Mouse (Mus musculus) heart, postnatal 0 days (tissue): ENCODE measurements around the gene Cers6. TPM values are rescaled to one million over a fixed set of nuclear protein-coding genes. Genes with fewer than 3 reads are reported as not detected.

Experiments
- ATAC-seq: fragments of 200-750 bp; cut with Nextera tagmentation; 2 replicates; pipeline ENCODE4 v1.8.0; 2017; ENCODE audit warnings: low read depth, moderate number of reproducible peaks, moderate library complexity; ENCODE audit not compliant: insufficient read depth
- DNase-seq: peaks from one replicate; pipeline ENCODE4 v3.0.0-alpha.2; 2016; ENCODE audit warnings: low spot score
- H3K27ac ChIP-seq: fragments of 300-500 bp; sonication (generic); 2 replicates; pipeline ENCODE4 v1.5.1; 2014; ENCODE audit warnings: low read depth, mild to moderate bottlenecking
- H3K27me3 ChIP-seq: fragments of 300-500 bp; sonication (generic); 2 replicates; pipeline ENCODE4 v1.6.1; 2014; ENCODE audit warnings: low read length, mixed read lengths; ENCODE audit not compliant: control insufficient read depth, insufficient read depth
- H3K36me3 ChIP-seq: fragments of 300-500 bp; sonication (generic); replicated peaks from 2 replicates; pipeline ENCODE4 v1.6.1; 2014; ENCODE audit warnings: low read length, mixed read lengths; ENCODE audit not compliant: control insufficient read depth, insufficient read depth
- H3K4me1 ChIP-seq: fragments of 300-500 bp; sonication (generic); 2 replicates; pipeline ENCODE4 v1.6.1; 2014; ENCODE audit warnings: antibody characterized with exemption; ENCODE audit not compliant: control insufficient read depth, insufficient read depth
- H3K4me2 ChIP-seq: fragments of 300-500 bp; sonication (generic); 2 replicates; pipeline ENCODE4 v1.6.1; 2014; ENCODE audit warnings: low read depth, mild to moderate bottlenecking, low read length, moderate library complexity
- H3K4me3 ChIP-seq: fragments of 300-500 bp; sonication (generic); 2 replicates; pipeline ENCODE4 v1.5.1; 2014; ENCODE audit warnings: low read depth, low read length
- H3K9ac ChIP-seq: fragments of 300-500 bp; sonication (generic); replicated peaks from 2 replicates; pipeline ENCODE4 v1.6.1; 2014; ENCODE audit warnings: low read depth, low read length, mixed read lengths
- H3K9me3 ChIP-seq: fragments of 300-500 bp; sonication (generic); replicated peaks from 2 replicates; pipeline ENCODE4 v1.6.1; 2016; ENCODE audit warnings: low read length; ENCODE audit not compliant: control insufficient read depth
- CTCF ChIP-seq: IDR thresholded peaks from 2 replicates; pipeline ENCODE4 v1.5.1; 2016; ENCODE audit warnings: antibody characterized with exemption, control low read depth, low read depth
- EP300 ChIP-seq: IDR thresholded peaks from 2 replicates; pipeline ENCODE4 v1.6.1; 2016; ENCODE audit warnings: antibody characterized with exemption, low read depth
- WGBS: fragments of 180-500 bp; shearing (Covaris S2); extraction: QIAGEN DNeasy Blood & Tissue Kit; methylation state at CpG from one replicate; pipeline ENCODE4 v1.1.7; 2014; 5-methylcytosine and 5-hydroxymethylcytosine counted together
- polyA plus RNA-seq: library from polyadenylated mRNA; unstranded; fragments of >200 nt; fragmentation: Nextera tagmentation; extraction: Ambion mirVana; gene quantifications from 2 replicates; pipeline ENCODE4 v1.2.1, GENCODE M21; 2015
- total RNA-seq: library from RNA; depleted of rRNA; stranded (reverse); fragments of >200 nt; gene quantifications from 2 replicates; pipeline ENCODE4 v1.2.3, GENCODE M21; 2014; ENCODE audit warnings: low replicate concordance

Gene Cers6
- total and polyA plus RNA-seq, 2 experiments from 2014 or later = 8.5 to 36.0 TPM

DNA sequence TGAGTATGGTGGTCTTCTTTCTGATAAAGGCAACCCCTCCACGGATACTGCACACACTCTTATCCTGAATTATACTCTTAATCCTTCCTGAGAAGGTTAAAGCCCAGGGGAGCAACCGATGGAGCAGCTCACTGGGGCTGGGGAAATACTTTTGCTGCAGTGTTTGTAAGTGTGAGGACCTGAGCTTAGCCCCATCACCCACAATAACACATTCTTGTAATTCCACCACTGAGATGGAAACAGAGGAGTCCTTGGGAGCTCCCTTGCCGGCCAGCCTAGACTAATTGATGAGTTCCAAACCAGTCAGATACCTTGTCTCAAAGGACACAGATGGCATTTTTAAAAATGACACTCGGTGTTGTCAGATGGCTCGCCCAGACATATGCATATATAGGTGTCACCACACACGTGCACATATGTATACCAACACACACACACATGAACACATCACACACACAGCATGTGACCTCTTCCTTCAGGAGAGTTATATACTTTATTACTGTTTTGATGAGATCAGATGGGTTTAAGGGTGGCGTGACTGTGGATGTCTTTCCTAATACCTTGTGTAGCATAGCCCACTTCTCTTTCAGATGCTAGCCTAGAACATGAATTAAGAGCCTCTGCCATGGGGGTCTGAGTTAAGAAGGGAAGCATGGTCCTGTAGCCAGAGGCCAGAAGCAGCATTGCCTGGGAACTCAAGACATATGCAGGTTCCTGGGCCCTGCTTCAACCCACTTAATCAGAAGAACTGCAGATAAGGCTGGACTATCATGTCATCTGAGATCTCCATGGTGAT, 210.4 kb downstream of the Cers6 start:
- Histone ChIP-seq H3K36me3 (no peaks in the 10 kb centered on the region), H3K4me2 (no peak overlapping the region), H3K9me3 (no peaks in the 10 kb centered on the region), H3K9ac (no peak overlapping the region), H3K4me3 (no peak overlapping the region), H3K27me3 (no peaks in the 10 kb centered on the region), H3K4me1 (peaks cover 5% of the 10 kb centered on the region; the same call in 1 of the 2 replicates), H3K27ac (no peak overlapping the region)
- no peak for DNase-seq
- WGBS = 36% methylated on average over 7 of the region's 7 CpGs
- ATAC-seq = peak; percentile 47; the same call in 1 of the 2 replicates
- TF ChIP-seq EP300 (no peak), CTCF (no peak)

DNA sequence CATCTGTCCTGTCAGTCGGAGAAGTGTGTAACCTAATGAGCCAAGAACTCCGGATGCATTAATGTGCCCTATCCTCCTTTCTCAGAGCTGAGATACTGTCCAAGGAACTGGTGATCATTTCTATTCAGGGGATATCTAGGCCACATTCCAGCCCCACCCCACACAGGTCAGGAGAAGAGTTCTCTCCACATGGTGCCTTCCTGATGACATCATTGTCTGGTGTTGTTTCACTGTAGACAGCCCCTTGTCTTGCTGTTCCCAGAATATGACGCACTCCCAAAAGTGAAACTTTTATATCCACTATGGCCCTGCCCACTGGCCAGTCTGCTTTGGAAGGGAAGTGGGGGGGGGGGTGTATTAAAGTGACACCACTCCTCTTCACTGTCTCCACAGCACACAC, 215.9 kb downstream of the Cers6 start:
- TF ChIP-seq EP300 (no peak), CTCF (no peak)
- 0 out of 2 replicates have a peak, but pooled peaks cover 7% of the 10 kb centered on the region for H3K4me1 ChIP-seq
- 39% methylated on average over 3 of the region's 3 CpGs for WGBS
- peak overlapping the region; percentile 23; the same call in 1 of the 2 replicates for H3K4me2 ChIP-seq
- peak; percentile 84 for ATAC-seq
- H3K27me3 ChIP-seq = no peaks in the 10 kb centered on the region
- peak; percentile 74 for DNase-seq
- no peaks in the 10 kb centered on the region for H3K9me3 ChIP-seq
- H3K9ac ChIP-seq = no peak overlapping the region
- no peak overlapping the region; the same call in 1 of the 2 replicates for H3K27ac ChIP-seq
- H3K4me3 ChIP-seq = no peak overlapping the region
- no peaks in the 10 kb centered on the region for H3K36me3 ChIP-seq

- Histone ChIP-seq H3K9me3 (no peaks in the 10 kb centered on the region), H3K27ac (no peak overlapping the region), H3K27me3 (no peaks in the 10 kb centered on the region), H3K9ac (no peak overlapping the region), H3K4me1 (0 out of 2 replicates have a peak, but pooled peaks cover 7% of the 10 kb centered on the region), H3K4me2 (no peak overlapping the region), H3K4me3 (no peak overlapping the region), H3K36me3 (no peaks in the 10 kb centered on the region)
- 59% methylated on average over 1 of the region's 1 CpGs for WGBS
- ATAC-seq (no peak), DNase-seq (no peak)
- no peak for TF ChIP-seq CTCF
- no peak for TF ChIP-seq EP300
These were observed 219.5 kb downstream of the Cers6 start for GRCm38 (mm10) chr2:69080760-69081159.

DNA sequence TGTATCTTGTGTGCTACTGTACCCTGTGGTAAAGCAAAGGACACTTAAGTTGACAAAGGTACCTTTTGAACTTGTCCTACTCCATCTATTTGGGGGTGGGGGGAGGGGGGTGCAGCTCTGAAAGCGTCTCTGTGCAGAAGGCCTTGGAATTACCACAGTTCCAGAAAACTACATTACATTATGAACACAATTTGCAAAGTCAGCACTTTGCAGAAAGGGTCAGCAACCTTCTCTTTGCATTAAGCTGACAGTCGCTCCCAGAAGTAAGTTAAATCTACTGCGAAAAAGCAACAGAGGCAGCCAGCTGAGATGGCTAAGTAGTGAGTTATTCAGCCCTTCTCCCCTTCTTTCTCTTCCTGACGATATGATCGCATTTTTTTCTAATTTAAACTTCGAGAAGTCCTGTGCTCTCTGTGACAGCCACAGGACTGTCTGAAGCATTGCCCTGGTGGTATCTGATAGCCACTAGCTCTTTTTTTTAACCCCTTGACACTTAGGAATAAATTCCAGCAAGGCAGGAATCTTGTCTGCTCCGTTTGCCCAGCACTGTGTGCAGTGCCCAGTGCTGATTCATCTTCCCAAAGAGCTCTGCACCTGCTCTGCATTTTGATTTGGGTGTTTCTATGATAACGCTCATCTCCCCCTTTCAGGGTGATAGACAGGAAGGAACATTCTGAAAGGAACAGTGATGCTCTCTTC, 221.4 kb downstream of the Cers6 start:
- 50% methylated on average over 8 of the region's 8 CpGs for WGBS
- H3K4me1 ChIP-seq = 0 out of 2 replicates have a peak, but pooled peaks cover 7% of the 10 kb centered on the region
- no peak for DNase-seq
- no peak overlapping the region for H3K9ac ChIP-seq
- no peaks in the 10 kb centered on the region for H3K9me3 ChIP-seq
- H3K4me2 ChIP-seq = no peak overlapping the region
- TF ChIP-seq EP300 (no peak), CTCF (no peak)
- no peaks in the 10 kb centered on the region for H3K27me3 ChIP-seq
- no peaks in the 10 kb centered on the region for H3K36me3 ChIP-seq
- no peak for ATAC-seq
- H3K4me3 ChIP-seq = no peak overlapping the region
- H3K27ac ChIP-seq = no peak overlapping the region

DNA sequence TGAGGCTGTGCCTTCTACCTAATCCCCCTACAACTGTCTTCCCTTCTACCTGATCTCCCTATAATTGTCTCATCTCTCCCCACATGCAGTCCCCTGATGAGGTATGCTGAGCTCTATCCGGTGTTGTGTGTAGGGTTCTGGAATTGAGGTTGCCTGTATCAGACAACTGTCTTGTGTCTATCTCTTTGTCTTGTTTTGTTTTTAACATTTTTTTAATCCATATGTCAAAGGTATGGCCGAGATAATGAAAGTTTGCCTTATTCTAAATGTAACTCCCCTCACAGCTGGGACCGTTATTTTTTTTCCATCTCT, 221.9 kb downstream of the Cers6 start:
- TF ChIP-seq EP300 = no peak
- no peak for TF ChIP-seq CTCF
- Histone ChIP-seq H3K27me3 (no peaks in the 10 kb centered on the region), H3K27ac (no peak overlapping the region), H3K4me3 (no peak overlapping the region), H3K4me2 (no peak overlapping the region), H3K4me1 (0 out of 2 replicates have a peak, but pooled peaks cover 7% of the 10 kb centered on the region), H3K9ac (no peak overlapping the region), H3K36me3 (no peaks in the 10 kb centered on the region), H3K9me3 (no peaks in the 10 kb centered on the region)
- ATAC-seq (no peak), DNase-seq (no peak)
- 90% methylated on average over 3 of the region's 3 CpGs for WGBS
